Mouse (Mus musculus): ENCODE results near the gene Vash1.

GRCm38 (mm10) chr12:86647736-86648135 is 30.8 kb upstream of the Vash1 start:
- TF ChIP-seq CTCF (IDR thresholded peaks at IDR 0.05; ENCODE audit: insufficient read depth, low read depth, low read length): no peak
- no peak for TF ChIP-seq POLR2A (IDR thresholded peaks at IDR 0.05; ENCODE audit: insufficient read depth, low read depth, low read length)

Data from olfactory bulb, adult 2 months (tissue).